Mouse (Mus musculus) liver, adult 2 months (tissue): Measurements from ENCODE around the gene Plcg1. TPM values are rescaled to one million over a fixed set of nuclear protein-coding genes. Genes with fewer than 3 reads are reported as not detected.

Source experiments
- DNase-seq: peaks from one replicate; pipeline ENCODE4 v3.0.0-alpha.2; 2011; ENCODE audit warnings: low read depth, low spot score; ENCODE audit errors: extremely low read depth
- H3K27ac ChIP-seq: fragments of 200-500 bp; replicated peaks from 2 replicates; pipeline ENCODE4 v1.5.1; 2012; ENCODE audit warnings: low read depth, mild to moderate bottlenecking, control low read depth, inconsistent platforms, low read length; ENCODE audit not compliant: insufficient read depth
- H3K27me3 ChIP-seq: fragments of 200-500 bp; 2 replicates; pipeline ENCODE4 v1.6.1; 2012; ENCODE audit warnings: mild to moderate bottlenecking, moderate library complexity, low read length, inconsistent platforms; ENCODE audit not compliant: control insufficient read depth, insufficient read depth
- H3K36me3 ChIP-seq: fragments of 200-500 bp; 2 replicates; pipeline ENCODE4 v1.6.1; 2012; ENCODE audit warnings: low read length, inconsistent platforms; ENCODE audit not compliant: control insufficient read depth, insufficient read depth
- H3K4me1 ChIP-seq: fragments of 200-500 bp; 2 replicates; pipeline ENCODE4 v1.6.1; 2011; ENCODE audit warnings: low read length; ENCODE audit not compliant: control insufficient read depth, insufficient read depth
- H3K4me3 ChIP-seq: fragments of 200-500 bp; 2 replicates; pipeline ENCODE4 v1.5.1; 2011; ENCODE audit warnings: low read depth, mild to moderate bottlenecking, control low read depth, low read length, moderate library complexity; ENCODE audit not compliant: insufficient read depth
- H3K79me2 ChIP-seq: fragments of 200-500 bp; 2 replicates; pipeline ENCODE4 v1.6.1; 2012; ENCODE audit warnings: inconsistent platforms, mild to moderate bottlenecking, low read length, moderate library complexity; ENCODE audit not compliant: control insufficient read depth, insufficient read depth
- H3K9ac ChIP-seq: fragments of 200-500 bp; 2 replicates; pipeline ENCODE4 v1.6.1; 2012; ENCODE audit warnings: low read depth, mild to moderate bottlenecking, control low read depth, inconsistent platforms, low read length
- CTCF ChIP-seq: fragments of 200-500 bp; IDR thresholded peaks from 2 replicates; pipeline ENCODE4 v1.5.1; 2011; ENCODE audit warnings: low read depth, low read length, control low read depth
- POLR2A ChIP-seq: fragments of 200-500 bp; IDR thresholded peaks from 2 replicates; pipeline ENCODE4 v1.6.1; 2011; ENCODE audit warnings: low read length, control low read depth; ENCODE audit not compliant: insufficient read depth; ENCODE audit errors: extremely low read depth
- WGBS: fragments of 180-500 bp; shearing (Covaris S2); methylation state at CpG from one replicate; pipeline ENCODE4 v1.1.7; 2018; 5-methylcytosine and 5-hydroxymethylcytosine counted together
- polyA plus RNA-seq: library from polyadenylated mRNA; depleted of rRNA; stranded (reverse); fragments of >200 nt; gene quantifications from 2 replicates; pipeline ENCODE4 v1.2.3, GENCODE M21; 2012
- total RNA-seq: library from RNA; depleted of rRNA; stranded (reverse); fragments of >200 nt; gene quantifications from 2 replicates; pipeline ENCODE4 v1.2.3, GENCODE M21; 2014

Gene Plcg1
- total and polyA plus RNA-seq, 2 experiments, result 30.0 to 40.9 TPM

DNA sequence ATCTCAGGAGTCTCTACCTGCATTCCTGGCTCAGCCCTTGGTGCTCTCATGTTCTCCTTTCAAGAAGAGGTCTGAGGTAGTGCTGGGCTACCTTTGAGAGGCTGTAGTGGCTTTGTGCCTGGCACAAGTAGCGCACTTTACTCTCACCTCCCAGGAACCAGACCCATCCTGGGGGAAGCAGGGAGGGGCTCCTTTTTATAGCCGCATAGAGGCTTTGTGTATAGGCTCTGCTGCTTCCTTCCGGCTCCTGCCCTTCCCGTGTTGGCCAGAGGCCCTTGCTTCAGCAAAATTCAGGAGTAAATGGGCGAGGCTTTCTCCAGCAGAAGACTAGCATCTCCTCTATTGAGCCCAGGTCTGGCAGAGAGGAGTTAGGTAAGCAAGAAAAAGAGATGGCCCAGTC is 7.3 kb downstream of the Plcg1 start:
- Histone ChIP-seq H3K9ac (no peak overlapping the region), H3K27ac (peak overlapping the region; percentile 37), H3K4me1 (peaks cover 60% of the 10 kb centered on the region), H3K27me3 (no peaks in the 10 kb centered on the region), H3K4me3 (no peak overlapping the region), H3K36me3 (no peaks in the 10 kb centered on the region), H3K79me2 (peaks cover 58% of the 10 kb centered on the region)
- TF ChIP-seq CTCF, result no peak
- no peak for TF ChIP-seq POLR2A
- 79% methylated on average over 5 of the region's 5 CpGs for WGBS
- no peak for DNase-seq

DNA sequence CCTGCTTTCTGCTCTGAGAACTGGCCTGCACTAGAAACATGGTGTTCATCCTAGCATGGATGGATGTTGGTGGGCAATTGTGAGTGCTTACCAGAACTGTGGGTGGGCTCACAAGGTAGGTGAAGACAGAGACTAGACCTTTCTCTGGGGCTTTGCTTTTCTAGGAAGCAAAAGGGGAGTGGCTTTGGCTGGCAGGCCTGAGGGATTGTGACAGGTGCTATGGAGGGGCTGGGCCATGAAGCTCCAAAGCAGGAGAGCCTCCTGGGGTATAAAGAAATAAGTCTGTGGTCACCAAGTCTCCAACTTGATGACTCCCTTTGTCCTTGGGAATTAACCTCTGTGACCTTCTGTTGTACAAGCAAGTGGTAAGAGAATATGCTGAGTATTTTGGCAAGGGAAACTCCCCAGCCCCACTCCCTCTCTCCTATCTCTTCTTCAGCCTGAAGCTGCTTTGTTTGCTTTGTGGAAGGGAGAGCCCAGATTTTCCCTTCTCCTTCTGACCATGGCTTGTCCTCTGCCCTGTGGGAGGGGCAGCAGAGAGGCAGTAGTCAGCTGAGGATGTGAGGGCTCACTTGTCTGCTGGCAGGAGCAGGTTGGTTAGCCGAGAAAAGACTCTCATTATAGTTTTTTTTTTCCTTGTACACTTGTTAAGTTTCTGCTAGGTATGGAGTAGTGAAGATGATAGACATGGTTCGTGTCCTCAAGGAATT is 8.7 kb downstream of the Plcg1 start:
- Histone ChIP-seq H3K27ac (peak overlapping the region; percentile 89), H3K9ac (peak overlapping the region; percentile 56), H3K27me3 (no peaks in the 10 kb centered on the region), H3K79me2 (peaks cover 49% of the 10 kb centered on the region), H3K36me3 (no peaks in the 10 kb centered on the region), H3K4me3 (no peak overlapping the region), H3K4me1 (peaks cover 56% of the 10 kb centered on the region)
- DNase-seq, result peak; percentile 85
- 14% methylated on average over 2 of the region's 2 CpGs for whole genome bisulfite sequencing
- TF ChIP-seq POLR2A, result no peak
- no peak for TF ChIP-seq CTCF

DNA sequence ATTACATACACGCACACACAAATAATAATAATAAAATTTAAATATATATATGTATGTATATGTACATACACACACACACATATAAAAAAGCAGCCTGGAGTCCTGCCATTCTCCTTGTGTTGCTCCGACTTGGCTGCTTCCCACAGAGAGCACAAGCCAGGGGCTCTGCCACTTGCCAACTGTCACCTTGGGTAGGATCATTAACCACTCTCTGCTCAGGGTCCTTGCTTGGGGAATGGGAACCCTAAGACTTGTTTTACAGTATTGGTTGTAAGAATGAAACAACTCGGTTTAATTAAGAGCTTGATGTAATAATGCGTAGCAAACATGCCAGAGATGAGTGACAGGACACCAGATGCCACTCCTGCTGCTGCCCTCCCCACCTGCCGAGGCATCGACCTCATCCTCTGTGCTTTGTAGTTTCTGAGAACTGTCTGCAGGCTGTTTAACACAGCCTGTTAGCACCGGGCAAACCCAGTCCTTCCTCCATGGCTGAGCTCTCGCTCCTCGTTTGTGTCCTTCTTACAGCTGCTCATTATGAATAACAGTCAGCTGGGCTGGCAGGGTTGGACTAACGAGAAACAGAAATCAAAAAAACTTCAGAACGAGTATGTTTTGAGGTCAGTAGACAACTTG is 9.5 kb downstream of the Plcg1 start:
- Histone ChIP-seq H3K9ac (no peak overlapping the region), H3K36me3 (no peaks in the 10 kb centered on the region), H3K4me3 (no peak overlapping the region), H3K4me1 (peaks cover 56% of the 10 kb centered on the region), H3K79me2 (peaks cover 49% of the 10 kb centered on the region), H3K27me3 (no peaks in the 10 kb centered on the region), H3K27ac (peak overlapping the region; percentile 87)
- DNase-seq, result no peak
- TF ChIP-seq CTCF, result no peak
- no peak for TF ChIP-seq POLR2A
- 17% methylated on average over 11 of the region's 11 CpGs for WGBS

GRCm38 (mm10) chr2:160741580-160741979 is 10.5 kb downstream of the Plcg1 start:
- no peaks in the 10 kb centered on the region for H3K27me3 ChIP-seq
- H3K4me3 ChIP-seq, result no peak overlapping the region
- peaks cover 53% of the 10 kb centered on the region for H3K4me1 ChIP-seq
- H3K36me3 ChIP-seq, result no peaks in the 10 kb centered on the region
- WGBS, result 43% methylated on average over 3 of the region's 3 CpGs
- peaks cover 50% of the 10 kb centered on the region for H3K79me2 ChIP-seq
- peak overlapping the region; percentile 87 for H3K27ac ChIP-seq
- TF ChIP-seq CTCF (no peak), POLR2A (no peak)
- no peak for DNase-seq
- H3K9ac ChIP-seq, result no peak overlapping the region

DNA sequence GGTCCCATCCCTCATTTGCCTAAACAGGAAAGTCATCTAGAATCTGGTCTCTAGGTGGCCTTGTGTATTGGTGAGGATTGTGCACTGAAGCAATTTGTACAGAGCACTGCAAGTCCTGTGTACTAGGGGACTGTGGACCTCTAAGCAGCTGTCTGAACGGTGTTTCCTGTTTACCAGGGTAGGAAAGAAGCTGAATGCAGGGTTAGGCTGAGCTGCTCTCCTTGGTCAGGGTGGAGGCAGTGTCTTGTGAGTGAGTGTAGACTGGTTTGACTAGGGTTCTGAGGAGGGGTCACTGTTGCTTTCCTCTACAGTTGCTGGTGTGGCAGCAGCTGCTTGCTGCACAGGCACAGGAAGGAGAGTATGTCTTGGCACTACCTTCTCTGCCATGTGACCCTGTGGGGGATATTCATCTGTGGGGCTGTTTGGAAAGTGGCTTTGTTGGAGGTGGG is 11.1 kb downstream of the Plcg1 start:
- Histone ChIP-seq H3K27me3 (no peaks in the 10 kb centered on the region), H3K79me2 (peaks cover 49% of the 10 kb centered on the region), H3K4me3 (no peak overlapping the region), H3K4me1 (peaks cover 53% of the 10 kb centered on the region), H3K9ac (no peak overlapping the region; the same call in 1 of the 2 replicates), H3K36me3 (no peaks in the 10 kb centered on the region), H3K27ac (peak overlapping the region; percentile 87)
- 37% methylated on average over 1 of the region's 1 CpGs for WGBS
- DNase-seq, result no peak
- TF ChIP-seq POLR2A (no peak), CTCF (no peak)
